Mouse (Mus musculus): ENCODE measurements at regions not wholly inside any gene's neighbourhood (a gene's known extent, or its start where the extent isn't known, plus 50 kb on each side); places are given as distances from the start of the nearest gene placed in this dataset.
A peak's percentile ranks its signal among the peaks of the same experiment; 100 is the strongest.

DNA sequence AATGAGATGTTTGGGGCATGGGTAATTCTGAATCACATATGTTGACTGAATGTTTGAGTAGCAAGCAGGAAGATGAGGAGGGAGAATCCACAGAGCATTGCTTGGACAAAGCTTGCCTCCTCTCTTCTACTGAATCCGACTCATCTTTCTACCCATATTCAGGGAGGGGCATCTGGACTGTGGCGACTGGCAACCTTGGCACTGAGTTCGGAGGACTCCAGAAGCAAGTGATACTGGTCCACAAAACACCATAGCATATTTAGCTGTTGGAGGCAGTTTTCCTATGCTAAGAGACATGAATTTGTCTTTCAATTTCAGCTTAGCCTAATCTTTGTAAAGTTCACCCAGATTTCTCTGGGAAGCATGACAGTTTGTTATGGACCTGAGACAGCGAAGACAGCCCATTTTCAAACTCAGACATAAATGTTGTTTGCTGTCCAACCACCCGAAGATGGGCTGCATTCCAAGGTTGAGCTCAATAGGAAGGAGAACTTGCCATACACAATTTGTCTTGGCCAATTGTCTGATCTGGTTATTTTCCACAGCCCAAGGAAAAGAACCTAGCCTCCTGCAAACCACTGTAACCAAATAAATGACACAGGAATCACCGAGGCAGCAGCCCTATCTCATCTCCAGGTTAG is 224.0 kb upstream of the Pld5 start:
- no peak for DNase-seq

GRCm38 (mm10) chr1:176468560-176468959 is 193.4 kb upstream of the Pld5 start:
- no peak for DNase-seq

GRCm38 (mm10) chr1:176462125-176462524 is 187.0 kb upstream of the Pld5 start:
- DNase-seq = no peak

DNA sequence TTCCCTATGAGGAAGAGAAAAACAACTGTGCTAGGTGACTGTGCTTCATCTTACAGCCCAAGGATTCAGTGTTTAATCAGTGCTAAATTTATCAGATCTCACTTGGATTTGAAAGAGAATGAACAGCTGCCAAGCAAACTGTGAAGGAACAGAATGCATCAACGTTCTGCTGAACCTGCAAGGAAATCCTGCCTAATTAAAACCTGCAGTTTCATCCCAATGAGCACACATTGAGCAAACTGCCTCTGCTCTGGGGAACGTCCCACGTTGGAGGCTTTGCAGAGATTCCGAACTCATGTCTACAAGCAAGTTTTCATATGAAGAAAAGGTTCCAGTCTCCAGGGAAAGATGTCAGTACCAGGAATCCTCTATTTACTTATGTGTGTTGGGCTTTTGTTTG is 171.6 kb upstream of the Pld5 start:
- DNase-seq = no peak

GRCm38 (mm10) chr1:176443712-176444111 is 168.6 kb upstream of the Pld5 start:
- DNase-seq = no peak

GRCm38 (mm10) chr1:176440254-176440653 is 165.1 kb upstream of the Pld5 start:
- DNase-seq = no peak

DNA sequence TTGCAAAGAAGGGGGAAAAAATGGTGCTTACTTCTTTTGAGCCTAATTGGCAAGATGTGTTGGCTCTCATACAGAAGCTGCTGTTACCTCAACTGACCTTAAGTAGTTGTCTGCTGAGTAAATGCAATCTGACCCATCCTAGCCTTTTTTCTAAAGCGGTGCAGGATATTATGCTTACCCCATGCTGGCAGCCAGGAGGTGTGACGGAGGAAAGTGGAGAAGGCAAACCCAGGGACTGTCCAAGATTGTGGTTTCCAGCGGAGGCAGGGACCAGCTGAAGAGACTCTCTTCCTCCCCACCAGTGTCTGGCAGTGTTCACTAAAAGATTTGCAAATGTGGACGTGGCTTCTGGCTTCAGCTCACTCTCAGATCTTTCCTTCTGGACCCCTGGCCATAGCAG is 152.7 kb upstream of the Pld5 start:
- peak; percentile 23 for DNase-seq

DNA sequence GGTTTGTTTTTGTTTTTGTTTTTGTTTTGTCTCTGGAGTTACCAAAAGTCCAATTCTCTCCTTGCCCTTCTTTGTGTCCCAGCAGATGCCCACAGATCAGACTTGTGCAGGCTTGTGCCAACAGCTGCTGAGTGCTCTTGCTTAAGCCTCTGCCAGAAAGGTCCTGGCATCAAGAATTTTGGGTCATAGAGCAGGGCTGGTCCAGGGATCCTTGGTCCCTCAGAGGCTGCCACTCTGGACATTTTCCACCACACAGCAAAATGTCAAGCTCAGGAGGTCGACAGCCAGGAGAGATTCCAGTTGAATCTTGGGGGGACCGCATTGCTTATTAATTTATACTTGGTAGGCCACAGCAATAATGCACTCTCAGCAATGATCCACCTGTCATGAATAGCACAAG is 151.9 kb upstream of the Pld5 start:
- no peak for DNase-seq

DNA sequence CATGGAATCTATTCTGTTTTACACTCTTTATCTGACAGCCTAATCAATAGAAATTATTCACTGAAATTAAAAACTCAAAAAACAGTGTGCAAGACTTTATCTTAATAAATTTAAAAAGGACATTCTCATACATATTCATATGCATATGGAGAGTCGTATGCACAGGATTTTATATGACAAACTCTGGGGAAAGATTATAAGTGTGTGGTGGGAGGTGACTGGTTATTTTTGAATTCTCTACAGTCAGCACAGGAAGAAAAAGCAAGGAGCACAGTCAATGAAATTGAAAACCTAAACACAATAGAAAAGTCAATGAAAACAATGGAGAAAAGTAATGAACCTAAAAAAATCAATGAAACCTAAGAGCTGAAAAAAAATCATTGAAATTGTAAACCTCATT is 142.1 kb upstream of the Pld5 start:
- DNase-seq = no peak

GRCm38 (mm10) chr1:176404128-176404527 is 129.0 kb upstream of the Pld5 start:
- no peak for DNase-seq

- no peak for DNase-seq
Measured at GRCm38 (mm10) chr1:176379645-176380044, 104.5 kb upstream of the Pld5 start.

- DNase-seq = no peak
Measured at GRCm38 (mm10) chr1:176366900-176367299, 91.8 kb upstream of the Pld5 start.

GRCm38 (mm10) chr1:176360957-176361356 is 85.8 kb upstream of the Pld5 start:
- DNase-seq = no peak

DNA sequence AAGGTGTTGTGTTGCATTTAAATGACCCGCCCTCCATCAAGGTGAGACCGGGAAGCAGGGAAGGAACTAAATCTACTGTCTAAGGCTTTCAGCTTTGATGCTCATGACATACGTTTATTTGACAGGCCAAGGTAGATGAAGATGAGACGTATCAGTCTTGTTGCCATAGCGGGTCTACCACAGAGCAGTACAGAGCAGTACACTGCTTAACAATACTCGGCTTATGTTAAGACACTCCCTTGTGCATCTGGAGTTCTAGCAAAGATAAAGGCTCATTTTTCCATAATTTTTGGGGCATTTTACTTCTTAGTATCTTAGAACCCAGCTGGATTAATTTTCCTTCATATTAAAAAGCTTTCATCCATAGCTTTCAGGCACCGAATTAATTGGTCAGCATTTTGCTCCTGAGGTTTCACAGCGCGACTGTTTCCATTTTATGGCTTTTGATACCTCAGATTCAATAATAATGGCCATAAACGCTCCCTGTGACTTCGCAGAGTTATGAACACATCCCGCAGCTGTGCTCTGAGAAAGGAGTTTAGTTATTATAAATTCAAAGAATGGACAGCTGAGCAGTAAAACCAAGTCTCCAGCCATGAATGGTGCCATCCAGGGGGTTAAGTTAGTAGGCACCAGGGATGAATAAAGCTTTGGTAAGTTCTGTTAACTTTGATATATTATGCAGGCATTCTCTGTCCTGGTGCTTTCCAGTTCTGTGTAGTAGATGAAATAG is 85.0 kb upstream of the Pld5 start:
- no peak for DNase-seq

DNA sequence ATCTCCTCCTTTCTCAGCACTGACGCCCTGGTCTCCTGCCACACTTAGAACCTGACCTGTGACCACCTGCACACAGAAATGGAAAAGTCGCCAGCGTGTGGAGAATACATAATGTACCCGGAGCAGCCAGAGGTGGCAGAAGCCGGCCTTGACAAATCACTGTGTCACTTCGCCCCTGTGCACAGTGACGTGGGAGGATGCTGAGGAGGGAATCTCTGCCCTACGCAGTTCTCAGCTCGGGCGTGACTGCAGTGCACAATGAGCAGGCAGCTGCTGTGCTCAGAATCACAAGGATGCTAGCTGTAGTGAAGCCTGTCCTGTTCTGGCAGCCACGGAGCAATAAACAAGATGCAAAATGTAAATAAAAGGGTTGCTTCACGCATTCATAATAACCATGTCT is 80.2 kb upstream of the Pld5 start:
- peak; percentile 25 for DNase-seq

GRCm38 (mm10) chr1:176354898-176355297 is 79.8 kb upstream of the Pld5 start:
- DNase-seq = no peak

DNA sequence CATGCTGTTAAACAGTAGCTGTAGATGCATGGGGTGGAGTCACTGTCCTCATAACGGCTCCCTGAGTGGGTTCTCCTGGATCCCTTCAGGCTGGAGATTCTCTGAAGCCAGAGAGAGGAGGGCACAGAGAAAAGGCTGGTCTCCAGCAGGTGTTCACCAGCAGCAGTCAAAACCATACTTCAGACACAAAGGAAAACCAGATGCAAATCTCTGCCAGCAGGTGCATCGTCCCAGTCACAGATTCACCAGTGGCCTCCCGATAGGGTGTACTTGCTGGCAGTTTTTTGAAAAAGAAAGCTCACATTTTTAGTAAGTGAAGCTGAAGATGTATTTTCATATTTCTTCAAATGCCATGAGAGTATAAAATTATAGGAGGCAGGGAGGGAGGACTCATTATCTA is 77.6 kb upstream of the Pld5 start:
- no peak for DNase-seq

DNA sequence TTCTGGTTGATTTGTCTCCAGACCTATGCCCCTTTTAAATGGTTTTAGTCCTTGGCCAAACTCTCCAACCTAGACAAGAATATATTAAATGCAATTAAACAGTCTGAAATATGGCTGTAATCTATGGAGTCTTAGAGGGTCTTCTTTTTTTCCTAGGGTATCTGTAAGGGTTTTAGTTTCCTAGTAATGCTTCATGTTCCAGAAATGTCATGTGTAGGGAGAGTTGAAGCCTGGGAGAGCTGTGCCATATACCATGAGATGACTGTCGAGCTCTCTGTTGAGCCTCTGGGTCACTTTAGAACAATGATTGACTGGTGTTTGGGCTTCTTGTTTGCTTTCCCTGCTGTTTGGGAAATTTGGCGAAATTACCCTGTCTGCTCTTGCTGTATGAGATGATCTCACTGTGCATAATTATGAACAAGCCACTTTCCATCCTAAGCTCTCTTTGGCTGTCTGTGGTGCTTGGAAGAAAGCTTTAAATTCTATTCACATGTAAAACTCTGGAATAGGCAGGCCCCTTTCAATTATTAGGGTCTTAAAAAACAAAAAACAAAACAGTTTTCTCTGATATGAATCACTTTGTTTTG is 74.9 kb upstream of the Pld5 start:
- DNase-seq = no peak

DNA sequence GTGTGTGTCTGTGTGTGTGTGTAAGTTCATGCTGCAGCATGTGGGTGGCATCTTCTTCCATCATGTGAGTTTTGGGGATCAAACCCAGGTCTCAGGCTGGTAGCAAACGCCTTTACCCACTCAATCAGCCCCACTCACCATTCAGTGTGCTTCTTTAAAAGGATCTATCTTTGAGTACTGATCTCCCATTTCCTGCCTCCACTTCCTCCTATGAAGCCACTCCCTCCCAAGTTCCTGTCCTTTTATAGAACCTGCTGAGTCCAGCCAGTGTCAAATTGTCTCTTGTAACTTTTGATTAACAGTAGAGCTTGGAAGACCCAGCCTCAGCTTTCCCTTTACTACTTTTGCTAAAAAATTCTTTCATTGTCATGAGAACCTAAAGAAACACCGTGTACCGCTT is 73.0 kb upstream of the Pld5 start:
- no peak for DNase-seq

- no peak for DNase-seq
Measured at GRCm38 (mm10) chr1:176331344-176331743, 56.2 kb upstream of the Pld5 start.
